Mouse (Mus musculus): Measurements from ENCODE around the gene Cdkn2a. TPM values are rescaled to one million over a fixed set of nuclear protein-coding genes. Genes with fewer than 3 reads are reported as not detected.

Cdkn2a gene
- polyA plus RNA-seq, 1 experiment, result not detected

DNA sequence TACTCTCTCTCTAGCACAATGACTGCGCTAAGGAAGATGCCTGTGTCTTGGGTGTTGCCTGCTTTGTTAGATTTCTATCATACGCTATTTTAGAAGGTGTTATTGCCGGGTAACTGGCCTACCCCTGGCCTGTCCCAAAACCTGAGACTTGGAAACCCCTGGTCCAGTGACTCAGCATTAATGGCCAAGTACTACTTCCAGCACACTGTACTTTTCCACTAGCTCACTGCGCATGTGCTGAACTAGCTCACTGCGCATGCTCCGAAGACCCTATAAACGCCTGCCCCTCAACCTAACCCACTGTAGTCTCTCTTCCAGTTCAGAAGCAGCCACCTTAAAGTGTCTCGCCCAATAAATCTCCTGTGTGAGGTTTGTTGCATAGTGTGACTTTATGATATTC is 60.0 kb downstream of the Cdkn2a start:
- TF ChIP-seq GATA1 (IDR thresholded peaks at IDR 0.05; ENCODE audit: low read length), result no peak

Other genes with a start within 250 kb of the Cdkn2a start
- gene Mtap, start 157.5 kb downstream of the Cdkn2a start, polyA plus RNA-seq (2012), result not detected in 2 replicates
- not detected in 2 replicates for gene Cdkn2b, start 16.4 kb upstream of the Cdkn2a start, polyA plus RNA-seq (2012)